Mouse (Mus musculus): ENCODE measurements around the gene Scfd1. TPM values are rescaled to one million over a fixed set of nuclear protein-coding genes. Genes with fewer than 3 reads are reported as not detected.

Gene Scfd1
- 100 to 1,000 TPM in 17 of 26 experiments, 10 to 100 TPM in 9; 58.4 to 146 (median 114) TPM for total RNA-seq (2018; cell fraction: chromatin; rRNA removed)
- total RNA-seq (2018; cell fraction: cytosol; rRNA removed) = 10 to 100 TPM; 34.7 to 52.1 (median 43.2) TPM
- 100 to 1,000 TPM in 1 of 26 experiments, 10 to 100 TPM in 25; 42.6 to 102 (median 61.9) TPM for total RNA-seq (2018; cell fraction: nucleus; rRNA removed)
- polyA plus RNA-seq (2018) = 43.6 to 53.1 TPM (median 46.5 TPM) in 3 replicates

DNA sequence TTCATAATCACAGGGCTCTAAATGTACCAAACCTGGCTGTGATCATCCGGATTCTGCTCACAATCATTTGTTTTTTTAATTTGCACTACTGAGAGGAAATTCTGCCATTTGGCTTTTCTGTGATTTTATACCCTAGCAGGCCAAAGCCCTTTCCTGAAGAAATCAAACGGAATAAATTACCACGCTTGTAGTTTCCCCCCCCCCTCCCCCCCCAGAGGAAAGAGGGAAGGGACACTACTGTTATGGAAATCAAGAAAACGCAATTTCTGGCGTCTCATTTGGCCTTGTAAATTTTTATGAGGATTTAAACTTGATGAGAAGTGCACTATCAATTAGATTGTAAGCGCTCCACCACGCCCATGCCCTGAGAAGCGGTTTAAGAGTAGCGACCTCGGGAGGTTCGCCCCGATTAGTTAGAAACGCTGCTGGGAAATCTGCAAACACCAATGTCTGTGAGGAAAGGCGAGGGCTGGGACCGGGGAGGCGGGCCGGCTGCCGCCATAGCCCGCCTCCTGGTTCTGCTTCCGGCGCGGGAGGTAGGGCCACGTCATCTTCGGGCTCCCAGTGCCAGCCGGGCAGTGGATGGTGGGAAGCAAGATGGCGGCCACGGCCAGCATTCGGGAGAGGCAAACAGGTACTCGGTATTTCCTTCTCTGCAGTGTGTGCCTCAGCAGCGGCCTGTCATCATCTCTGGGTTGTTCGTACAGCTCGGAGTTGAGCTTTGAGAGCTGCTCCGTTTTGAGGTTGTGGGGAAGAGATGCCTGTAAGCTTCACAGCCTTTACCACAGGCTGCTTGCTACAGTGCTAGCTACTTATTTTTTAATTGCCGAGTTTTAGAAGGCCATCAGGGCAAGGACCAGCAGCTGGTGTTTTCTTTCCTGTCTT, at the start of gene Scfd1:
Gene Scfd1, plus strand, starts transcription at position 508 of the 885 bp plus-strand sequence.
- WGBS (ENCODE audit: missing documents) = 2% methylated on average over 34 of the region's 34 CpGs
- H3K79me2 ChIP-seq (ENCODE audit: inconsistent target) = peaks cover 49% of the 10 kb centered on the region

DNA sequence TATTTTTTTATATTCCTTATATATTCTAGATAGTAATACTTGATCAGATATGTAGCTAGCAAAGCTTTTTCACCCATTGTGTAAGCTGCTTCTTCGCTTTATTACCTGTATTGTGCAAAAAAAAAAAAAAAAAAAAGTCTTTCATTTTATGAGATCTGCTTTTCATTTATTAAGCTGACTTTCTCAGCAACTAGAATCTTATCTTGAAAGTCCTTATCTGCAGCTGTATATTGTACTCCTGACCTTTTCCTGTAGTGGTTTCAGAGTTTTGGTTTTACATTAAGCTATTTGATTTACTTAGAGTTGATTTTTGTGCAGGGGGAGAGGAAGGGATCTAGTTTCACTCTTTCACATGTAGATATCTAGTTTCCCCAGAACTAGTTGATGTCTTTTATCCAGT, 40.3 kb upstream of the Scfd1 start:
- Histone ChIP-seq H3K27ac (no peak overlapping the region), H3K79me2 (ENCODE audit: inconsistent target) (no peaks in the 10 kb centered on the region), H3K4me3 (ENCODE audit: inconsistent target) (no peak overlapping the region), H3K36me3 (ENCODE audit: inconsistent target) (no peaks in the 10 kb centered on the region)
- WGBS (ENCODE audit: missing documents) = no CpG with 5 or more reads among the region's 1 CpGs

More for the DNA sequence above, at the start of gene Scfd1:
- Histone ChIP-seq H3K36me3 (ENCODE audit: inconsistent target) (peaks cover 20% of the 10 kb centered on the region; the same call in 1 of the 2 replicates), H3K4me3 (ENCODE audit: inconsistent target) (peak within 1 kb of the TSS; percentile 100), H3K27ac (peak within 1 kb of the TSS; percentile 91)

DNA sequence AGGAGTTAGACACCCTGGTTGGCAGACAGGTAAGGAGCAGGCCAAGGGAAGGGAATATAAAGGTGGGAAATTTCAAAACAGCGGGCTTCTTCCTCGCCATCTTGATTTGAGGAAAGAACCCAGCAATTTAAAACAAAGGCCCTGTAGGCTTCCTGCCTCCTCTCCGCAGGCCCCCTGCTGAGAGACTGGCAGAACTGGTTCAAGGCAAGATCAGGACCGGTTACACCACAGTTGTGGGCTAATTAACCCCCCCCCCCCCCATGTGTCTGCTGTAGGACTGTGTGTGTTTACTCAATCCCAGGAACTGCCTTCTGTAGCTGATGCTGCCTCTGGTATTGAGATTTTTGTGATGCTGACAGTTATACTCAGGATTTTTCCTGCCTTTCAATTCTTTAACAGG, 31.2 kb upstream of the Scfd1 start:
- 59% methylated on average over 4 of the region's 4 CpGs for WGBS (ENCODE audit: missing documents)
- H3K27ac ChIP-seq = no peak overlapping the region
- H3K79me2 ChIP-seq (ENCODE audit: inconsistent target) = peaks cover 29% of the 10 kb centered on the region
- H3K4me3 ChIP-seq (ENCODE audit: inconsistent target) = no peak overlapping the region
- H3K36me3 ChIP-seq (ENCODE audit: inconsistent target) = no peaks in the 10 kb centered on the region

DNA sequence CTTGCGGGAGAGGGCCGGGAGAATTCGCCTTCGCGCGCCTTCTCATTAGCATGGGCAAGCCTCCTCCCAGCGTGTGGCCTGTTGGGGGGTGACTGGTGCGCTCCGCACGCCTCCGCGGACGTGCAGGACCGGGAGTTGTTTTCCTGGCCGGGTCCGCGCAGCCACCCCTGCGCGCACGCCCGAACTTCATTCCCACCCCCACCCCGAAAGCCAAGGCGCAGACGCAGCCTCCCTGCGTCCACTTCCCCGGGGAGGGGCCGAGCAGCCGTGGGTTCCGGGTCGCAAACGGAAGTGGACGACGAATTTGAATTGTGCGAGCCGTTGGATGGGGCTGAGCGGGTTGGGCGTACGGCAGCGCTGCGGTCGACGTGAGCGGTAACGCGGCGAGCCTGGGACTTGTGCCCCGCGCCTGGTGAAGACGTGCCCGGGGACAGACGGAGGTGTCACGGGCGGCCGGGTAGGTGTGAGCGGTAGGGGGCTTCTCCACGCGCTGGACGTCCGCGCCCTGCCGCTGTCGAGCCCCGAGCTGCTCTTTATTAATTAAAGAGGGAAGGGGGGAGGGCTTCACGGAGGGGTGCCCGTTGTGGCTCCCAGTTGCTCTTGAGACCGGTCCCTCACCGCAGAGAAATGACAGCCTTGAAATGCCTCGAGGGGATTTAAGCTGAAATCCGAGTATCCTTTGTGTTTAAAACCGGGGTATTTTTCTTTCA, 29.2 kb upstream of the Scfd1 start, which contains the start of gene G2e3:
Gene G2e3, plus strand, starts transcription at position 74 of the 710 bp plus-strand sequence.
- Histone ChIP-seq H3K36me3 (ENCODE audit: inconsistent target) (0 out of 2 replicates have a peak, but pooled peaks cover under 1% of the 10 kb centered on the region), H3K27ac (peak within 1 kb of the TSS; percentile 75), H3K4me3 (ENCODE audit: inconsistent target) (peak within 1 kb of the TSS; percentile 96), H3K79me2 (ENCODE audit: inconsistent target) (peaks cover 49% of the 10 kb centered on the region)
- WGBS (ENCODE audit: missing documents) = under 1% methylated on average over 69 of the region's 70 CpGs

DNA sequence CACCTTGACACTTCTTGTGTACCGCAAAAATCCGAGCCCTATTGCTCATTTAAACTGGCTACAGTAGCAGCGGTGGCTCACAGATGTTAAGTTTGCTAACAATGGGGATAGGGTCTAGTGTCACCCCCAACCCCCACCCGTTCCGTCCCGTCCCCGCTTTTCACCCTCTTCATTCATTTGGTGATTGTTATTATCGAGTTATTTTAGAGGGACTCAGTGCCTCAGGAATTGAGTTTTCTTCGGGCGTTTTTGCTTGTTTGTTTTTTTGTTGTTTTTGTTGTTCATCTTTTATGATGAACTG, 28.7 kb upstream of the Scfd1 start:
- Histone ChIP-seq H3K36me3 (ENCODE audit: inconsistent target) (peaks cover 6% of the 10 kb centered on the region; the same call in 1 of the 2 replicates), H3K27ac (peak overlapping the region; percentile 75), H3K79me2 (ENCODE audit: inconsistent target) (peaks cover 54% of the 10 kb centered on the region), H3K4me3 (ENCODE audit: inconsistent target) (peak overlapping the region; percentile 96)
- 0% methylated on average over 10 of the region's 10 CpGs for WGBS (ENCODE audit: missing documents)

DNA sequence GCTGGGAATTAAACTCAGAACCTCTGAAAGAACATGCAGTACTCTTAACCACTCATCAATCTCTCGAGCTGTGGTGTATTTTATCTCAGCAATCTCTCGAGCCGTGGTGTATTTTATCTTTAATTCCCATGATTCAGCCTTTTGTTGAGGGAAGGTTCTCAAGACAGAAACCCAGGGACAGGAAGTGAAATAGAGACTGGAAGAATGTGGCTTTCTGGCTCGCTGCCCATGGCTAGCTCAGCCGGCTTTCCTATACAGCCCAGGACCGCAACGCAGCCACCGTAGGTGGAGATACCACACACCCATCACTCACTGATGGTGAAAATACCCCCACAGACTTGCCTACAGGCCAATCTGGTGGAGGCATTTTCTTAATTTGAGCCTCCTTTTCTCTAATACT, 22.0 kb upstream of the Scfd1 start:
- no peak overlapping the region for H3K27ac ChIP-seq
- WGBS (ENCODE audit: missing documents) = 64% methylated on average over 8 of the region's 8 CpGs
- H3K79me2 ChIP-seq (ENCODE audit: inconsistent target) = peaks cover 35% of the 10 kb centered on the region
- H3K36me3 ChIP-seq (ENCODE audit: inconsistent target) = peaks cover 24% of the 10 kb centered on the region; the same call in 1 of the 2 replicates
- no peak overlapping the region for H3K4me3 ChIP-seq (ENCODE audit: inconsistent target)

DNA sequence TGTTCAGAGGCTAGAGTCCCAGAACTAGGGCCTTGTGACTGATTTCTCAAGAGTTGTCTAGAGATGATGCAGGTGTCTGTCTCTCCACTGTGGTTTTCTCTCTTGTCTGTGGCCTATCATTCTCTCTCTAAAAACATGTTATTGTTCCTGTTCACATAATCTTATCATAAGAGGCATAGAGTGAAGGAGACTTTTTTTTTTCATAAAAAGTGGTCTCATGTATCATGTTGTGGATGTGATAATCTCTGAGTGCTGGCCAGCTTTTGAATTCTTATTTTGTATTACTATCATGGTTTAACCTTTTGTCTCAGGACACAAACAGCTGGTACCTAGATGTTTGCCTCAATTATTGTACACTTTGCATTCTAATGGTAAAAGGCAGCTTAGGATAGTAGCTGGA, 16.0 kb upstream of the Scfd1 start:
- H3K79me2 ChIP-seq (ENCODE audit: inconsistent target) = no peaks in the 10 kb centered on the region; the same call in 1 of the 2 replicates
- H3K27ac ChIP-seq = no peak overlapping the region
- H3K4me3 ChIP-seq (ENCODE audit: inconsistent target) = no peak overlapping the region
- H3K36me3 ChIP-seq (ENCODE audit: inconsistent target) = peaks cover 39% of the 10 kb centered on the region

DNA sequence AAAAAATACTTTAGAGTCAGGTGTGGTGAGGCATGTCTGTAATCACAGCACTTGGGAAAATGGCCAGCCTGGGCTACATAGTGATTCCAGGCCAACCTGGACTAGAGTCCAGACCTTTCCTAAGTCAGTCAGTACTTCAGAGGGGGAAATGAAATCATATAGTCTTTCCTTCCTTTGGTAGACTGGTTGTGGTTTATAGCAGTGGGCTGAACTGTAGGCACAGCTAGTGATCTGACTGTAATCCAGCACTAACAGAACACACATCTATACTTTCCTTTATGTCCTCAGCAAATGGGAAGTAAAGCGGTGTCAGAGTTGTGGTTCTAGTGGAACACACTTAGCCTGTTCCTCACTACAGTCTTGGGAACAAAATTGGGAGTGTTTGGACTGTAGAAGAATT, 14.4 kb upstream of the Scfd1 start:
- Histone ChIP-seq H3K4me3 (ENCODE audit: inconsistent target) (no peak overlapping the region), H3K36me3 (ENCODE audit: inconsistent target) (peaks cover 37% of the 10 kb centered on the region), H3K79me2 (ENCODE audit: inconsistent target) (no peaks in the 10 kb centered on the region; the same call in 1 of the 2 replicates), H3K27ac (no peak overlapping the region)
- 93% methylated on average over 1 of the region's 1 CpGs for WGBS (ENCODE audit: missing documents)

DNA sequence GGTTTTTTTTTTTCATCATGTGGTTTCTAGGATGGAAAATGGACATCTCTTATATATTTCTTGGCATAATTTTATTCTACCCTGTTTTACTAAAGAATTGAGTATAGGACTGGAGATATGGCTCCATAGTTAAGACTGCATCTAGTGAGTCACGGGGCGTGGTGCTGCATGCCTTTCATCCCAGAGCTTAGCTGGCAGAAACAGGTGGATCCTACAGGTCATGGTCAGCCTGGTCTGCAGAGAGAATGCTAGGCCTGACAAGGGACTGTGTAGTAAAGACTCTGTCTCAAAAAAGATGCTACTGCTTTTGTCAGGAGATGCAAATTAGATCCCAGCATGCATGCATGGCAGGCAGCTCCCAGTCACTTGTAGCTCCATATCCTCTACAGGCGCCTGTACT, 8.8 kb upstream of the Scfd1 start:
- no peak overlapping the region for H3K27ac ChIP-seq
- H3K4me3 ChIP-seq (ENCODE audit: inconsistent target) = no peak overlapping the region
- peaks cover 43% of the 10 kb centered on the region for H3K36me3 ChIP-seq (ENCODE audit: inconsistent target)
- 93% methylated on average over 3 of the region's 3 CpGs for WGBS (ENCODE audit: missing documents)
- no peaks in the 10 kb centered on the region for H3K79me2 ChIP-seq (ENCODE audit: inconsistent target)

DNA sequence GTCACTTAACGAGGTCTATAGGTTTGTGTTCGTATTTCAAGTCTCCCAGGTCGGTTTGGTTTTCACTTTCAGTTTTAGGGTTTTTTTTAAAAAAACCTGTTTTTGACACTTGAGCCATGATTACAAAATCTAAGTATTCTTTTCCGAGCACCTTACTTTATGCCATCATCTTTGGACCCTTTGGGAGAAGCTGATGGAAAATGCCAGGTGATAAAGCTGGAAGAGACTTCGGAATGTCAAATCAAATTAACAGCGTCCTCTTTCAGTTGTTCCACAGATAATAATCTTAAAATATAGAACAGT, 529 bp downstream of the Scfd1 start:
- peak overlapping the region; percentile 91 for H3K27ac ChIP-seq
- H3K36me3 ChIP-seq (ENCODE audit: inconsistent target) = peaks cover 19% of the 10 kb centered on the region; the same call in 1 of the 2 replicates

DNA sequence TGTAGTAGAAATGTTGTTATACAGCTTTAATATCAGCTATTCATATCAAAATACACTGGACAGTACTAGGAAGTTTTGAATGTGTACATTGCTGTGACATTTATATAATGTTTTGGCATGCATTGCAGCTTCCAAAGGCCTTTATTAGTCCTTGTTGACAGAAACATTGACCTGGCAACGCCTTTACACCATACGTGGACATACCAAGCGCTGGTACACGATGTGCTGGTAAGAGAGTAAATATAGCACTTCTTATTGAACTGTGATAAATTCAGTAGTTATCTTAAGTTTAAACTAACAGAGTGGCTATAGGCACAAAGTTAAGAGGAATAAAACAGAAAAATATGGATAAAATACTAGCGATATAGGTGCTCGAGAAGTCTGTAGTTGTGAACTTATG, 22.6 kb downstream of the Scfd1 start:
- no peak overlapping the region for H3K4me3 ChIP-seq (ENCODE audit: inconsistent target)
- no peaks in the 10 kb centered on the region for H3K79me2 ChIP-seq (ENCODE audit: inconsistent target)
- H3K36me3 ChIP-seq (ENCODE audit: inconsistent target) = peaks cover 78% of the 10 kb centered on the region
- WGBS (ENCODE audit: missing documents) = 96% methylated on average over 6 of the region's 6 CpGs
- no peak overlapping the region for H3K27ac ChIP-seq

More for the DNA sequence above, 529 bp downstream of the Scfd1 start:
- WGBS (ENCODE audit: missing documents) = 19% methylated on average over 6 of the region's 6 CpGs
- peaks cover 55% of the 10 kb centered on the region for H3K79me2 ChIP-seq (ENCODE audit: inconsistent target)
- peak overlapping the region; percentile 100 for H3K4me3 ChIP-seq (ENCODE audit: inconsistent target)

DNA sequence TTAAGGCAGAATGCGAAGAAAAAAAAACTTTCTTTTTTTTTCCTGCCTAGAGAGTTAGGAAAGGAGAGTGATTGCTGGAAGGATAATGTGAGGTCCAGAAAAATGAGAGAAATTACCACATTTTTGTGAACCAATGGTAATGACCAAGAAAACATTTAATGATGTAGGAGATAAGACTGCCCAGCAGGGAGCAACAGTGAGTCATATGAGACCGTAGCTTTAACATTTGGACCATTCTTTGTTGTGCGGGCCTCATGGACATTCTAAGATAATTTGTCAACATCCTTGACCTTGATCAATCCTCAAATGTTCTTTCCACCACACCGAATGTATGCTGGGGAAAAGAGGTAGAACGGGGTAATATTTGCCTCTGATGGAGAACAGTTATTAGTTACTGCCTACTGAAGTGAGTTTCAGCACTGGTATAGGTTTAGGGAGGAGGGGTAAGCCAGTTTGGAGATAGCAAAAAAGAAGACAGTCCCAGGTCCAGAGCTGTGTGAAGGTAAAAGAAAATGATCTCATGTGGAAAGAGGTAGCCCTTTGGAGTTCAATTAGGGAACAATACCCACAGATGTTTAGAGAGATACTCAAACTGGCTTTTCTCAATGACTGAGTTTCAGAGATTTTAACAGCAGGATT, 24.9 kb downstream of the Scfd1 start:
- no peak overlapping the region for H3K27ac ChIP-seq
- peaks cover 77% of the 10 kb centered on the region for H3K36me3 ChIP-seq (ENCODE audit: inconsistent target)
- no peak overlapping the region for H3K4me3 ChIP-seq (ENCODE audit: inconsistent target)
- H3K79me2 ChIP-seq (ENCODE audit: inconsistent target) = no peaks in the 10 kb centered on the region
- WGBS (ENCODE audit: missing documents) = 84% methylated on average over 5 of the region's 5 CpGs

DNA sequence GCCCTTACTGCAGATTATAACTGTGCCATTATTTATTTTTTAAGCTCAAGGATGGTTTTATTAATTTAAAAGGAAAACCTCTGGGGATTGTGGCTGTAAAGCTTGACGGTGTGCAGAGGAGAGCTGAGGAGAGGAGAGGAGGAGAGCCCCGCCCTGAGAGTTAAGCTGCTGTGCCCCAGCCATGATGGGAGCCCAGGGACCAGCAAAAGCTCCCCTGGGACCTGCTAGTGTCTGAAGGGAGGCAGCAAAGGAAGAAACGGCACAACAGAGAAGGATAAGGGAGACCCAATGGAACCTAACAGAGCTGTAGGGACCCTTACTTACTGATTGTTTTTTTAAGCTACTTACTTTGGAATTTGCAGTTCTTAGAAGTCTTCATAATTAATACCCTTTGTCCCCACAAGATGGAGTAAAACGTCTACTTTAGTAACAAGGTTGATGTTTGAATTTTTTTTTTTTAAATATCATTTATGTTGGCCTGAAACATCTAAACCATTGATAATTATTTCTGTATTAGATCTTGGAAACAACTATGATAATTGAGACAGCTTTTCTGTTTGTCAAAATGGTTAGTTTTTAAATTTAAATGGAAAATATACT, 26.8 kb downstream of the Scfd1 start:
- 86% methylated on average over 4 of the region's 4 CpGs for WGBS (ENCODE audit: missing documents)
- Histone ChIP-seq H3K79me2 (ENCODE audit: inconsistent target) (no peaks in the 10 kb centered on the region), H3K27ac (no peak overlapping the region), H3K4me3 (ENCODE audit: inconsistent target) (no peak overlapping the region), H3K36me3 (ENCODE audit: inconsistent target) (peaks cover 78% of the 10 kb centered on the region)

DNA sequence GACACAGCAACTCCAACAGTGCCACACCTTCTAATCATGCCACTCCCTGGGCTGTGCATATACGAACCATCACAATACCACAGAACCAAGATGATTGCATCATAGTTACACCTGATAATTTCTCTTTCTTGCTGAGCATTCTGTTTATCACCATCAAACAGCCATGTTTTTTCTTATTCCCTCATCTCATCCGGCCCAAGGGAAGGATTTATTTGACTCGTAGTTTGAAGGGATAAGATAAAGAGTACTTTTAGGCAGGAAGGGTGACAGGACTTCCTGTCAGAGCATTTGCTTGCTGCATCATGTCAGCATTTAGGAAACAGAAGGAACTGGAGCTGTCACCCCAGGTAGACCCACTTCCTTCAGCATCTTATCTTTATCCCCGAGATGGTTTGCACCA, 34.1 kb downstream of the Scfd1 start:
- H3K36me3 ChIP-seq (ENCODE audit: inconsistent target) = peaks cover 53% of the 10 kb centered on the region
- 71% methylated on average over 4 of the region's 4 CpGs for WGBS (ENCODE audit: missing documents)
- H3K27ac ChIP-seq = no peak overlapping the region
- H3K4me3 ChIP-seq (ENCODE audit: inconsistent target) = no peak overlapping the region
- H3K79me2 ChIP-seq (ENCODE audit: inconsistent target) = no peaks in the 10 kb centered on the region
